Mouse (Mus musculus) midbrain, embryonic 16.5 days (tissue): Measurements from ENCODE around the gene Zfp750. TPM values are rescaled to one million over a fixed set of nuclear protein-coding genes. Genes with fewer than 3 reads are reported as not detected.

ENCODE experiments used
- ATAC-seq: fragments of 200-750 bp; cut with Nextera tagmentation; 2 replicates; pipeline ENCODE4 v1.8.0; 2017; ENCODE audit warnings: moderate TSS enrichment
- H3K27ac ChIP-seq: fragments of 300-500 bp; sonication (generic); 2 replicates; pipeline ENCODE4 v1.5.1; 2014; ENCODE audit warnings: mild to moderate bottlenecking, low read length, mixed read lengths
- H3K27me3 ChIP-seq: fragments of 300-500 bp; sonication (generic); 2 replicates; pipeline ENCODE4 v1.6.1; 2014; ENCODE audit warnings: low read depth, low read length, mixed read lengths; ENCODE audit not compliant: control insufficient read depth, insufficient read depth
- H3K36me3 ChIP-seq: fragments of 300-500 bp; sonication (generic); 2 replicates; pipeline ENCODE4 v1.6.1; 2014; ENCODE audit warnings: mild to moderate bottlenecking, low read length, moderate library complexity, mixed read lengths; ENCODE audit not compliant: control insufficient read depth, insufficient read depth
- H3K4me1 ChIP-seq: fragments of 300-500 bp; sonication (generic); 2 replicates; pipeline ENCODE4 v1.6.1; 2014; ENCODE audit warnings: mild to moderate bottlenecking, low read length, mixed read lengths; ENCODE audit not compliant: control insufficient read depth, insufficient read depth
- H3K4me2 ChIP-seq: fragments of 300-500 bp; sonication (generic); 2 replicates; pipeline ENCODE4 v1.6.1; 2014; ENCODE audit warnings: mild to moderate bottlenecking, low read length, mixed read lengths
- H3K4me3 ChIP-seq: fragments of 300-500 bp; sonication (generic); 2 replicates; pipeline ENCODE4 v1.5.1; 2014; ENCODE audit warnings: low read depth, mild to moderate bottlenecking, low read length, moderate library complexity, mixed read lengths
- H3K9ac ChIP-seq: fragments of 300-500 bp; sonication (generic); 2 replicates; pipeline ENCODE4 v1.6.1; 2014; ENCODE audit warnings: low read depth, low read length, mixed read lengths
- H3K9me3 ChIP-seq: fragments of 300-500 bp; sonication (generic); replicated peaks from 2 replicates; pipeline ENCODE4 v1.6.1; 2014; ENCODE audit warnings: mild to moderate bottlenecking, low read length, mixed read lengths; ENCODE audit not compliant: control insufficient read depth, poor library complexity, severe bottlenecking
- WGBS: fragments of 180-500 bp; shearing (Covaris S2); extraction: QIAGEN DNeasy Blood & Tissue Kit; methylation state at CpG from one replicate; pipeline ENCODE4 v1.1.7; 2014; 5-methylcytosine and 5-hydroxymethylcytosine counted together
- polyA plus RNA-seq: library from polyadenylated mRNA; unstranded; fragments of >200 nt; fragmentation: Nextera tagmentation; extraction: Ambion mirVana; gene quantifications from 2 replicates; pipeline ENCODE4 v1.2.1, GENCODE M21; 2015

The Zfp750 gene
- polyA plus RNA-seq, 1 experiment from 2014 or later, result 0.53 TPM

DNA sequence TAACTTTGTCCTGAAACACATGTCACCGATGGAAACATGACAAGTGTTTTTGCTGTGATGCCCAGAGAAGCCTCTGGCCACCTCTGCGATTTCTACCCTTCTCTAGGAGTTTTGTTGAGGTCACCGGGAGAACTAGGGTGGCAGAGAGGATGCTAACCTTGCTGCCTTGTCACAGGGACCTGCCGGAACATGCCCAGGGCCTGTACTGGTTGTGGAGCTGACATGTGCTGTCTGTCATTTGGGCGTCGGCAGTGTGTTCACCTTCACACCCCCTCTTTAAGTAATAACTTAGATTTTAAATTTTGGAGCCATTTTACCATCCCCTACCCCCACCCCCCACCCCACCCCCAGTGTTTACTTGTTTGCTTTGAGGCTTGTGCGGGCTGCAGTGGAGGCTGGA, 570 bp upstream of the Zfp750 start:
- 91% methylated on average over 7 of the region's 7 CpGs for WGBS
- Histone ChIP-seq H3K4me1 (no peaks in the 10 kb centered on the region), H3K36me3 (no peaks in the 10 kb centered on the region), H3K9ac (no peak overlapping the region), H3K4me3 (no peak overlapping the region), H3K27ac (no peak overlapping the region), H3K9me3 (no peaks in the 10 kb centered on the region), H3K4me2 (no peak overlapping the region), H3K27me3 (no peaks in the 10 kb centered on the region)
- no peak for ATAC-seq

DNA sequence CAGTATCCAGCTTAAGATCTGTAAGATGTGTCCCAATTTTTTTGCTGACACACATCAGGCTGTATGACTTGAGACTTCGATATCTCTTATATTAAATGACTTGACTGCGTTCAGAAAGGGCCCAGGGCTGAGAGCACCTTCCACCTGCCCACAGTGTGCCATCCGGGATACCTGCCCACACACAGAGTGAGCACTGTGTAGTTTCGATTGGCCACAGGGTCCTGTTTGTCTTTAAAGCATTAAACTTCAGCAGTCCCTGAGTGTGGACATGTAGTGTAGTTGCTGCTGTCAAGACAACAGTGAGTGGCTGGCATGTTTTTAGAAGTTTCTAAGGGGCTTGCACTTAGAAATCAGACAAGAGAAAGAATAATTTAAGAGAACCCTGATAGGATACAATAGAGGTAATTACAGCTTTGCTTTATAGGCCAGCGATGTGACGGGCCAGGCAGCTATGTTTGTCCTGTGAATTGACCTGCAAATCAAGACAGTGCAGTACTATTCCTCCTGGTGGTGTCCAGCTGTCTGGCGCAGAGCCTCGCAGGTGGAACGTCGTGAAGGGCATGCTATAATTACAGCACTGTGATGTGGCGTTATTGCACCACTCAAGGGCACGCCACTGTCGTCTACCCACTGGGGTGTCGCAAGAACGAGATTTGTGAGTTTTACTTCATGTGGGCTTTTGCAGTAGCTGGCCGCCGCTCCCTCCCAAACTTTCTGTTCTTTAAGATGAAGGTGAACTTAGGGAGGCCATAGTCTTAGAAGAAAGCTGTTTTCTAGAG, 1.3 kb downstream of the Zfp750 start:
- no peak for ATAC-seq
- no peak overlapping the region for H3K4me2 ChIP-seq
- H3K27ac ChIP-seq, result no peak overlapping the region

DNA sequence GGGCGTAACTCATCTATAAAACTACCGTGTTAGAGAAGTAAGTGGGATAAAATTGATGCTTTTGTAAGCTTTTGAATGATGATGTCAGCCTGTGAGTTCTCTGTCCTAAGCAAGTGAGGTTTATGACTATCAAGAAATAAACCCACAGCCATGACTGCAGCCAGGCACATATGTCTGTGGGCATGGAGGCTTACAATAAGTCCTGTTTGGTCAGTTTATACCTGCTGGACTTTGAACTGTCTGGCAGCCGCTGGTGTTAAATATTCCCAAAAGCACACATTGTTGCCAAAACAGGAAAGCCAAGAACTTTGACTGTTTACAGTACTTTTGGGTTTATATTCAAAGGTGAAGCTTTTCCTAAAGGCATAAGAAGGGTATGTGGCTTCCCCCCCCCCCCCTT, 2.2 kb downstream of the Zfp750 start:
- Histone ChIP-seq H3K4me2 (no peak overlapping the region), H3K27me3 (no peaks in the 10 kb centered on the region), H3K27ac (no peak overlapping the region), H3K9me3 (no peaks in the 10 kb centered on the region), H3K36me3 (no peaks in the 10 kb centered on the region; the same call in 1 of the 2 replicates), H3K4me1 (no peaks in the 10 kb centered on the region), H3K9ac (no peak overlapping the region), H3K4me3 (no peak overlapping the region)
- WGBS, result 81% methylated on average over 3 of the region's 3 CpGs
- no peak for ATAC-seq

More for the DNA sequence above, 1.3 kb downstream of the Zfp750 start:
- no peak overlapping the region for H3K9ac ChIP-seq
- 82% methylated on average over 17 of the region's 17 CpGs for WGBS
- no peaks in the 10 kb centered on the region for H3K27me3 ChIP-seq
- H3K9me3 ChIP-seq, result no peaks in the 10 kb centered on the region
- H3K4me3 ChIP-seq, result no peak overlapping the region
- H3K4me1 ChIP-seq, result no peaks in the 10 kb centered on the region
- H3K36me3 ChIP-seq, result no peaks in the 10 kb centered on the region

DNA sequence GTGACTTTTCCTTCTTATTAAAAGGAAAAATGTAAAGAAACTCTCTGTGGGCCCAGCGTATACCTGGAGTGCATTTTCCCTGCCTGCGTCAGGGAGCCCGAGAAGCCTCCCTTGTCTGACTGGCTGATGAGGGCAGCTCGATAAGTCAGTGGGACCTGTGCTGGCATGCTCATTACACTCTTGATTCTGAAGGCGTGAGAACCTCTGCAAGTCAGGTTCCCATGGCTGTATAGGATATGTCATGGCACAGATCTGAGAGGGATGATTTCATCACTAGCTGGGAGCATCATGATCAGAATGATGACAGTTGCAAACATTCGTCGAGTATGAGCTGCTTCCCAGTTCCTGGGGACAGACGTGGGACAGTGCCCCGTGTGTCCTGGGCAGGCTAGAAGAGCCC, 3.1 kb downstream of the Zfp750 start:
- no peak overlapping the region for H3K4me3 ChIP-seq
- no peak overlapping the region for H3K4me2 ChIP-seq
- no peak overlapping the region for H3K27ac ChIP-seq
- no peaks in the 10 kb centered on the region for H3K27me3 ChIP-seq
- no peaks in the 10 kb centered on the region for H3K9me3 ChIP-seq
- 85% methylated on average over 9 of the region's 9 CpGs for WGBS
- no peak overlapping the region for H3K9ac ChIP-seq
- no peaks in the 10 kb centered on the region; the same call in 1 of the 2 replicates for H3K36me3 ChIP-seq
- H3K4me1 ChIP-seq, result no peaks in the 10 kb centered on the region
- ATAC-seq, result no peak

DNA sequence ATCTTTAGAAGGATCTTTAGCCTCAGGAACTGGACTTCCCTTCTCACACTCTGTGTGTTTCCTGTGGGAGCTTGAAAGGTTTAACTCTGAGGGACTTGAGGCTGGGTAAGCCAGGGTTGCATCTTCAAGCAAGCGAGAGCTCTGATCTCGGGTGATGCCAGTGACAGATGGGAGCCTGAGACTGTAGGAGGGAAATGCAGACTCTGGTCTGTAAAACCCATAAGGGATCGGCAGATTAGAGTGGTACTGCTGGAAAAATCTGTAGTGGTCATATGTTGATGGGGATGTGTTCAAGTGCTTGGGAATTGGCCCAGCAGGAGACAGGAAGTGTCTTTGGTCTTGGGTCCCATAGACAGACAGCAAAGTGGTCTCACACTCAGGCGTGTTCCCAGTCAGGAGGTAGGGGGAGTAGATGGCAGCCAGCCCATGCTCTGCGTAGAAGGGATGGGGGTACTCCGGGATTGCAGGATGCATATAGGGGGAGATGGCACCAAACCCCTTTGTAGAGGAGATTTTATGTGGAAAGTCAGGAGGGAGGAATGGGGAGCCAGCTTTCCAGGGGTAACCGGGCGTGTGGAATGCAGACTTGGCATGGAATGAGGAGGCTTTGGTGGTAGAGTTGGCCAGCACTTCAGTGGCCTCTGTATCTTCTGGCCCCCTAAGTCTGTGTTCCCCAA, 6.1 kb downstream of the Zfp750 start:
- no peak for ATAC-seq
- no peaks in the 10 kb centered on the region; the same call in 1 of the 2 replicates for H3K36me3 ChIP-seq
- H3K4me3 ChIP-seq, result no peak overlapping the region
- WGBS, result 85% methylated on average over 8 of the region's 8 CpGs
- H3K9ac ChIP-seq, result no peak overlapping the region
- H3K9me3 ChIP-seq, result no peaks in the 10 kb centered on the region
- H3K4me1 ChIP-seq, result no peaks in the 10 kb centered on the region
- no peak overlapping the region for H3K27ac ChIP-seq
- no peaks in the 10 kb centered on the region for H3K27me3 ChIP-seq
- no peak overlapping the region for H3K4me2 ChIP-seq

DNA sequence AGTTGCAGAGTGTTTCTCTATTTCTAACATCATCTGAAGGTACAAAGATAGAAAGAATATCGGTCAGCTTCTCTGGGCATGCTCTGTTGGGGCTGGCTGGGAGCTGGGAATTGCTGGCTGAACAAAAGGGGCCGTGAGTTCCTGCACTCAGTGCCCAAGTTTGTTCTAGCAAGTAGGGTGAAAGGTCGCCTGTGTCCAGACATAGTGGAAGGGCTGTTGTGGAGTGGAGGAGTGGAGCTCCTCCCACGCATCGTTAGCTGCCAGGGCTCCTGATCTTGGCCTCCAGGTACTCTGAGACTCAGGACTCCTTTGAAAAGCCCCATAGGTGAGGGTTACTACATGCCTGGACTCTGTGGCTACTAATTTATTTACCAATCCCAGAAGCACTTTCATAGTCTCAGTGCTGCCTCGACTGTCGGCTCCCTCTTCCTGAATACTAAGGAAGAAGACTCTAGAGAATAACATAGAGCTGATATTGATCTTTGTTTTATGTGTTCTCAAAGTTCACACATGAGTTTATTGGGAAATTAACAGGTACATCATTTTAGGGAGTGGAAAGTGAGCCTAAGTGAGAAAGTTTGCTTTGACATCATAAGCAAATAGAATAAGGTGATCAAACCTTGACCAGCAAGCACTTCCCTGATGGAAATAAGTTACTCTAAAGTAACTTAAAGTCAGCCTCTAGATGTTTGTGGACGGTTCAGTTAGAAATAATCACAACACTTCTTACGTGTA, 8.5 kb downstream of the Zfp750 start:
- Histone ChIP-seq H3K9ac (no peak overlapping the region), H3K4me3 (no peak overlapping the region), H3K27ac (no peak overlapping the region), H3K9me3 (no peaks in the 10 kb centered on the region), H3K4me1 (no peaks in the 10 kb centered on the region), H3K4me2 (no peak overlapping the region), H3K27me3 (no peaks in the 10 kb centered on the region), H3K36me3 (peaks cover 2% of the 10 kb centered on the region; the same call in 1 of the 2 replicates)
- no peak for ATAC-seq
- 83% methylated on average over 9 of the region's 9 CpGs for WGBS

DNA sequence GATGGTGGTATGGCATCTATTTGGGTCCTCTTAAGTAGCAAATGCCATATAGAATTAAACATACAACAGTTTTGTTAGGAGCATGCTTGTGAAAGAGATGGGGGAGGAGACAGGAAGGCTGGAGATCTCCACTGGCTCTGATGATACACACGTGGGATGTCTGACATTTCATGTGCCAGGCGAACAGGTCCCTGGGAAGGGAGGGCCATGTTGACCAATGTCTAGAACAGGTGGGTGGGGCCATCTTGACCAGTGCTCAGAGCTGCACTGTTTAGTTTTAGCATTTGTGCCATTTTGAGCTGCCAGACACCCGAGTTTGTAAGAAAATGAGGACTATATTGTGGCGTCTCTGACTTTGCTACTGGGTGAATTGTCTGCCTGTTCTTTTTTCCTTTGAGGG, 10.7 kb downstream of the Zfp750 start:
- H3K9me3 ChIP-seq, result no peaks in the 10 kb centered on the region
- no peak for ATAC-seq
- WGBS, result 84% methylated on average over 4 of the region's 4 CpGs
- H3K36me3 ChIP-seq, result peaks cover 9% of the 10 kb centered on the region; the same call in 1 of the 2 replicates
- no peaks in the 10 kb centered on the region for H3K27me3 ChIP-seq
- H3K9ac ChIP-seq, result no peak overlapping the region
- H3K4me3 ChIP-seq, result no peak overlapping the region
- H3K4me2 ChIP-seq, result no peak overlapping the region
- H3K4me1 ChIP-seq, result no peaks in the 10 kb centered on the region
- no peak overlapping the region for H3K27ac ChIP-seq

DNA sequence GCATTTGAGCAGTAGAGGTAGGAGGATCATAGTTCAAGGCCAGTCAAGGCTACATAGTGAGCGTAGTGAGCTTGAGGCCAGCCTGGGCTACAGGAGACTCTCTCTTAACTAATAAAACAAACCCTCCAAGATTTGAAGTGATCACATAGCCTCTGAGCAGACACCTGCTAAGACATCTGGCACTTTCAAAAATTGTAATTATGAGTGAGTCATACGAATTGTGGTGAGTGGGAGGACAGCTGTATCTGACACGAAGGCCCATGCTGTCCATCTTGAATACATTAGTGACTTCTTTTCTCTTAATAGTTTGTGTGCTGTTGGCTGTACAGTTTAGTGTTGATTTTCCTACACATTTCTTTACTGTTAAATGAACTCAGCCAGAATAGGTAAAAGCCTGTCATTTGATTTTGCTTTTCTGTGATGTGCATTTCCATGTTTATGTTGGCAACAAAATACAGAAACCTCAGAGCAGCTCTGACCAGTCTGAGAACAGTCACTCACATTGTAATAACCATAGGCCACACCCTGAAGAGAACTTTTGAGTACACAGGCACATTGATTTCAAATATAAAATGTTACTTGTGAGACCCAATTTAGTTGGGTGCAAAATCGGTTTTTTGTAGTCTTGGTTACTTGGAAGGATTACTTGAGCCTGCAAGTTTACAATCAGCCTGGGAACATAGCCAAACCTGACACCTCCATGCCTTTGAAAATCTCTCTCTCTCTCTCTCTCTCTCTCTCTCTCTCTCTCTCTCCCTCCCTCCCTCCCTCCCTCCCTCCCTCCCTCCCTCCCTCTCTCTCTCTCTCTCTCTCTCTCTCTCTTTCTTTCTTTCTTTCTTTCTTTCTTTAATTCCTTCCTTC, 16.9 kb downstream of the Zfp750 start:
- H3K27ac ChIP-seq, result no peak overlapping the region
- no peaks in the 10 kb centered on the region for H3K4me1 ChIP-seq
- H3K9ac ChIP-seq, result no peak overlapping the region
- no peaks in the 10 kb centered on the region for H3K9me3 ChIP-seq
- no peaks in the 10 kb centered on the region for H3K27me3 ChIP-seq
- H3K4me3 ChIP-seq, result no peak overlapping the region
- H3K4me2 ChIP-seq, result no peak overlapping the region
- peaks cover 17% of the 10 kb centered on the region for H3K36me3 ChIP-seq
- WGBS, result 92% methylated on average over 4 of the region's 4 CpGs
- no peak for ATAC-seq
